Mouse (Mus musculus): ENCODE results near the gene Xntrpc.

Xntrpc gene

GRCm38 (mm10) chr7:102081784-102082183 lies 16.3 kb downstream of the Xntrpc start:
- DNase-seq (ENCODE audit: inconsistent ontology term): no peak

- DNase-seq (ENCODE audit: inconsistent ontology term): no peak
Observed at GRCm38 (mm10) chr7:102082816-102083215, 17.3 kb downstream of the Xntrpc start, which contains the start of gene Trpc2. Gene Trpc2 (plus strand): TSS chr7:102083116.

- no peak for DNase-seq (ENCODE audit: inconsistent ontology term)
Observed at GRCm38 (mm10) chr7:102084041-102084696, 18.7 kb downstream of the Xntrpc start.

GRCm38 (mm10) chr7:102087336-102087735 lies 21.8 kb downstream of the Xntrpc start:
- no peak for DNase-seq (ENCODE audit: inconsistent ontology term)

- DNase-seq (ENCODE audit: inconsistent ontology term): peak; percentile 23
Observed at GRCm38 (mm10) chr7:102099760-102100661, 34.5 kb downstream of the Xntrpc start.

- DNase-seq (ENCODE audit: inconsistent ontology term): no peak
Observed at GRCm38 (mm10) chr7:102100868-102101267, 35.4 kb downstream of the Xntrpc start.

- no peak for DNase-seq (ENCODE audit: inconsistent ontology term)
Observed at GRCm38 (mm10) chr7:102101487-102101886, 36.0 kb downstream of the Xntrpc start, which contains the start of gene Art1. Gene Art1 (plus strand): TSS chr7:102101743.

- DNase-seq (ENCODE audit: inconsistent ontology term): no peak
Observed at GRCm38 (mm10) chr7:102102241-102102640, 36.7 kb downstream of the Xntrpc start.

GRCm38 (mm10) chr7:102102696-102103095 lies 37.2 kb downstream of the Xntrpc start:
- DNase-seq (ENCODE audit: inconsistent ontology term): no peak

- no peak for DNase-seq (ENCODE audit: inconsistent ontology term)
Observed at GRCm38 (mm10) chr7:102103555-102103954, 38.0 kb downstream of the Xntrpc start.

GRCm38 (mm10) chr7:102104126-102104525 lies 38.6 kb downstream of the Xntrpc start:
- DNase-seq (ENCODE audit: inconsistent ontology term): no peak

- DNase-seq (ENCODE audit: inconsistent ontology term): no peak
Observed at GRCm38 (mm10) chr7:102106700-102107141, 41.2 kb downstream of the Xntrpc start.

- DNase-seq (ENCODE audit: inconsistent ontology term): no peak
Observed at GRCm38 (mm10) chr7:102108206-102108605, 42.7 kb downstream of the Xntrpc start.

- DNase-seq (ENCODE audit: inconsistent ontology term): no peak
Observed at GRCm38 (mm10) chr7:102109171-102109570, 43.7 kb downstream of the Xntrpc start, which contains the start of gene Art5. Gene Art5 (minus strand): TSS chr7:102109489.

- DNase-seq (ENCODE audit: inconsistent ontology term): no peak
Observed at GRCm38 (mm10) chr7:102109746-102110145, 44.2 kb downstream of the Xntrpc start.

GRCm38 (mm10) chr7:102113151-102113729 lies 47.7 kb downstream of the Xntrpc start:
- DNase-seq (ENCODE audit: inconsistent ontology term): no peak

- DNase-seq (ENCODE audit: inconsistent ontology term): no peak
Observed at GRCm38 (mm10) chr7:102116579-102117331, 51.2 kb downstream of the Xntrpc start, which contains the start of gene Chrna10. Gene Chrna10 (minus strand): TSS chr7:102116828.

- DNase-seq (ENCODE audit: inconsistent ontology term): no peak
Observed at GRCm38 (mm10) chr7:102117382-102117781, 51.9 kb downstream of the Xntrpc start.

- DNase-seq (ENCODE audit: inconsistent ontology term): no peak
Observed at GRCm38 (mm10) chr7:102120326-102120725, 54.8 kb downstream of the Xntrpc start.

GRCm38 (mm10) chr7:102132395-102132794 lies 66.9 kb downstream of the Xntrpc start:
- no peak for DNase-seq (ENCODE audit: inconsistent ontology term)

- no peak for DNase-seq (ENCODE audit: inconsistent ontology term)
Observed at GRCm38 (mm10) chr7:102137464-102137863, 72.0 kb downstream of the Xntrpc start.
